Mouse (Mus musculus): ENCODE results near the gene Celsr2.

DNA sequence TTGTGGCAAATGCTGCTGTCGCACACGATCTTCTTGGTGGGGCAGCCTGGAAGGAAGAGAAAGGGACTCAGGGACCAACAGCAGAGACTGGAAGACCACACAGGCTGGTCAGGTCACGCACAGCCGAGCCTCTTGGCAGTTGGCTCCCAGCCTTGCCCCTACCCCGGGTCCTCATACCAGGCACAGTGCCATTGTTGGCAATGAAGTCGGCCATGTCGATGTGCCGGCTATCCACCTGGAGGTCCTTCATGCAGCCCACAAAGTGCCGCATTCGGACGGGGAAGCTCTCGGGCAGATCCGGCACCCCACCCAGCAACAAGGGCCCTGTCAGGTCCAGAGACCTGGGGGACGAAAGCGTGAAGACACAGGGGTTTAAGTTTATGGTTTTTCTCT, 12.8 kb downstream of the Celsr2 start:
- TF ChIP-seq CTCF (IDR thresholded peaks at IDR 0.05; ENCODE audit: control insufficient read depth, insufficient read depth, low read length): no peak
- TF ChIP-seq POLR2A (IDR thresholded peaks at IDR 0.05; ENCODE audit: borderline replicate concordance, control insufficient read depth, low read depth, low read length): no peak
